Mouse (Mus musculus) common myeloid progenitor, adult 5-6 weeks (primary cell): Measurements from ENCODE around the gene Carnmt1. TPM values are rescaled to one million over a fixed set of nuclear protein-coding genes. Genes with fewer than 3 reads are reported as not detected.

ENCODE experiments used
- ATAC-seq: replicated peaks from 2 replicates; pipeline ENCODE4 v1.8.0; 2016; ENCODE audit warnings: low read depth, mild to moderate bottlenecking, moderate TSS enrichment, inconsistent platforms; ENCODE audit not compliant: poor library complexity, severe bottlenecking
- total RNA-seq: library from RNA; stranded (forward); fragments of 200-1000, 187-1606 nt; gene quantifications from 2 replicates; pipeline ENCODE4 v1.2.3, GENCODE M21; 2017

Carnmt1 gene
- total RNA-seq, result 37.3 and 44.7 TPM in 2 replicates

DNA sequence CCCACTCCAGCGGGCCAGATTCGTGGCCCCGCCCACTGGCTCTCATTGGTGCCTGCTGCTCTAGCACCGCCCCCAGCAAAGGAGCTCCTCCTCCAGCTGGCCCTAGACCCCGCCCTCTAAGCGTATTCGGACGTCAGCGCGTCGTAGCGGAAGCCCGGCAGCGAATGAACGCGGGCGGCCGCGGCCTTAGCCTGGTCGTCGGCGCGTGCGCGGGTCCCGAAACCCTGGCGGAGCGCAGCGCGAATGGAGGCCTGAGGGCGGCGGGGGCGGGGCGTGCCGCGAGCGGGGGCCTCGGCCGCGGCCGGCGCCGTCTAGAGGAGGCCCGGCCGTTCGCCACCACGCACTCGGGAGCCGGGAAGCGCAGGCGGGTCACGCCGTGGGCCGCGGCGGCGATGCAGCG is at the start of gene Carnmt1:
Carnmt1 (plus strand) TSS at position 157 of the 400 bp plus-strand sequence.
- peak; percentile 97 for ATAC-seq

DNA sequence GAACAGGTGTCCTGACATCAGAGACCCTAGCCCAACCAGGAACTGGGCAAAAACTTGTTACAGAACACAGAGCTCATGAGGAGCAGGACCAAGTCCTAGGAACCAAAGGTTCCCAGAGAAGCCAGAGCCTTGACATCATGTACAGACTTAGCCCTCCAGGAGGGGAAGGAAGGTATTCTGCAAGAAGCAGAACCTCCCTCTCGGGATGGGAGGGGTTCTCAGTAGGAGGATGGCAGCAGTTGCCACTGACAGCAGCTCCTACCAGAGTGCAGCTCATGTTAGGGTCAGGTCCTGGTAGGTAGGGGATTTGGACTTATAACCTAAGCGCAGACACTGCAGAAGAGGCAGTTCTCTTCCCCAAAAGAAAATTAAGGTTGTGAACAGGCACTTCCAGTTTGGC is 46.7 kb upstream of the Carnmt1 start:
- ATAC-seq, result peak; percentile 37; the same call in 1 of the 2 replicates

DNA sequence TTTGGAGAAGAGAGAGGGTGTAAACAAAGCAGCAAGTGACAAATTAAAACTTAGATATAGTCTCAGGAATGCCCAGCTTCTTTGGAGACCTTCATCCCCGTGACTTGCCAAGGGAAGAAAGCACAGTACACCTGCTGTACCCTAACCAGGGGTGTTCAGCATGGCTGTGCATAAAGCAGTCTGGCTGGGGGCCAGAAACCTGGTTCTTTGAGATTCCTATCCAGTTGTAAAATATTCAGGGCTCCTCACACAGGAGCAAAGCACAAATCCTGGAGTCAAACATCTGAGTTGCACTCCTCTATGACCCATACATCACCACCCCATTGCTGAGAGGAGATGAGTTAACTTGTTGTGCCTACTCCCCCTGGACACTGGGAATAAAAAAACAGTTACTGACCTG is 41.0 kb upstream of the Carnmt1 start:
- ATAC-seq, result no peak

DNA sequence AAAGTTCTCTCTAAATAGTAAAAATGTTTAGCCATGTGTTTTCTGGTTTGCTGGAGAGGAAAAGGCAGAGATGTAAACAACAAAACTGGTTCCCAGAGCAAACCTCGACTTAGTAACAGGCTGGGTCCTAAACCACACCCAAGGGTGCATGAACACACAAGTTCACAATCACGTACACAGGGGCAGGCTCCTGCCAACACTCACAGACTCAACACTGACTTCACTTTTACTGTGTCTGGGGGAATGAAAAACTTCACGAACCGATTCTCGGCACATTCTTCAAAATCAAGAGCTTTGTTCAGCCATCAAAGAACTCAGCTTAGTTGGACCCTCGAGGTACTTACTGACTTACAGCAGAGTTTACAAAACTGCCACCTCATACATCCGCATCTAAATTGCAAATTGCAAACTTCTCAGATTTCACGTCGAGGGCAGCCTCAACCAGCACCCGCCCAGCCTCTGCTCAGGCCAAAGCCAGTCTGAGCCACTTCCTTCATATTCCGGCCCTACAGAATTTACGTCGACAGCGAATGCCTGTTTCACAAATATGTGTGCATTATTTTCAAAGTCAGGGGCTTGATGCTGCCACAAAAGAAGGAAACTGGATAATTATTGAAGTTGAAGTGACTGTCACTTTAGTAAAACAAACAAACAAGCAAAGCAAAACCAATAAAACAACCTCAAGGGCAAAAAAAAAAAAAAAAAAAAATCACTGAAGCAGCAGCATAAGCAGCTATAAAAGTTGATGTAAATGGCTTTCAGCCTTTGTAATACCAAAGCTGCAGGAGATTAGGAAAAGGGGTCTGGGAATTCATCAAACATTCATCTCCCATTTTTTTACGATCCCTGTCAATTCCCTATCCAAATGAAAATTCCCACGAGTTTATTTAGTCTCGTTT is 40.1 kb upstream of the Carnmt1 start:
- ATAC-seq, result peak; percentile 37; the same call in 1 of the 2 replicates

DNA sequence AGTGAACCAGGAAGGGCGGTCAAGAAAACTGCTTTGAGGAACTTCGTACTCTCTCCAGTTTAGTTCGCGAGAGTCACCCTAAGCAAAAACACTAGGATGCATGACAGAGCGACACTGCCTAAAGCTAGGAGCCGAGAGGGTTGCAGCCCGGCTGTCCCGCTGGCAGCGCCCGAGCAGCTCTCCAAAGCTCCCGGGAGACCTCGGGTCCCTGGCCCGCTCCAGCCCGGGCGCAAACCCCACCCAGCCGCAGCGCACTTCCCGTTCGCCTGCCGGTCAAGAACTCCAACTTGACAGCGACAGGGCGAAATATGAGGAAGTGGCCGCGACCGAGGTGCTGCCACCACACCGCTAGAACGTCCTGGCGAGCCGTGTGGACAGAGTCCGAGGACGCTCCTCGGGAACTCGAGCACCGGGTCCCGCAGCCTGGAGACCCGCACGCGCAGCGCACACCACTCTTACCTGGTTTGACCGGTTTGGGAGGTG is 39.4 kb upstream of the Carnmt1 start:
- peak; percentile 69 for ATAC-seq

DNA sequence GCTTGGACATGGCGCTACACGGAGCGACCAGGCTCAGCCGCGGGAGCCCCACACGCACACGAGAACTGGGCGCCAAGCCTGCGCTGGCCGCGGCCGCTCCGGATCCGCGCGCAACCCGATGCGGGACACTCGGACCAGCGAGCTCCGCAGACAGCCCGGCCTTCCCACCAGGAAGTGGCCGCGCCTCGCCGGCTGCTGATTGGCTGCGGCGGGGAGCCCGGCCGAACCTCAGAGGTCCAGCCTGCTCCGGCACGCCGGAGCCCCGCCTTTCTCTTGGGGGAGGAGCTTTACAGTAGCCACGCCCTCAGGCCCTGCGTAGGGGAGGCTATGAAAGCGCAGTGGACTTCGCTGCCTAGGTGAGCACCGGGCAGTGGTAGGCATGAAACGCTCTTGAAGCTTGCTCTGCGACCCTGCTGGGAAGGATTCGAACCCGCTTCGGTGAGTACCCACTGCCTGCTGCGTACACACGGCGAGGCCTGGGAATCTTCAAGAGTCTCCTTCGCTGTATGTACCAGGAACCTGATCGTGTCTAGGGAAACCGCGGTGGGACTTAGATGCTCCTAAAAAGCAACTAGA is 38.8 kb upstream of the Carnmt1 start, which contains the start of the genes Ostf1 and Nmrk1:
Ostf1 (minus strand) TSS at position 180 of the 576 bp plus-strand sequence.
Nmrk1 (plus strand) TSS at position 307 of the 576 bp plus-strand sequence.
- ATAC-seq, result peak; percentile 88

DNA sequence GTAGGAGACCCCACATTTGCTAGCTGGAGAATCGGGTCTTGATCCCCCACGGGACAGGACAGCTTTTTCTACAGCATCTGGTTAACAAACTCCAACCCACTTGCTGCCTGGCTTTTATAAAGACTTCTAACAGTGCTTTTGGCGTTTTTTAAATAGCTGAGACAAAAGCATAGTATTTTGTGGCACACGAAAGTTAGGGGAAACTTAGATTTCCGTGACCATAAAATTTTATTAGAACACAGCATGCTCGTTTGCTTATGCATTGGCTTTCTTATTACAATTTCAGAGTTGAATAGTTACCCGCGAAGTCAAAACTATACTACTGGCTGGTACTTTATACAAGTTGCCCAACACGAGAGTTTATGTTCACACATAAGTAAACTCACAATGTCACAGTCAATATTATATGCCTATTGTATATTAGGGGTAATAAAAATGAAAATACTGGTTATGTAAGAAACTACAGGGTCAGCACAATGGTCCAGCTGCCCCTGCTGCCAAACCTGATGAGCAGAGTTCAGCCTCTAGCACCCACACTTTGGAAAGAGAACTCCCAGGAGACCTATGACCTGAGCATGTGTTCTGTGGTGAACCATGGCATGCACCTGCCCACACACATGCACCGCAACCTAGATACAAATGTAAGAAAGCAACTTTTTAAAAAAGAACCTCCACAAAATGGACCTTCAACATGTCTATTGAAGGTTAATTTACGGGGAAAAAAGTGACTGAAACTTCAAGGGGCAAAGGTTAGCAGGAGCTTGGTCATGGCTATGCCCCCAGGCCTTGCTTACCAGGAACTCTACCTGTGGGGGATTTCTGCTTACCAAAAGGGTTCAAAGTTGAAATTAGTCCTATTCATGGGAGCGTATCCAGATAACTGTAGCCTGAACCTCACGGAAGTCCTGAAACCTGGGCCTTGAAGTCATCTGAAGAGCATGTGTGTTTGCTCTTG is 38.1 kb upstream of the Carnmt1 start:
- no peak for ATAC-seq

DNA sequence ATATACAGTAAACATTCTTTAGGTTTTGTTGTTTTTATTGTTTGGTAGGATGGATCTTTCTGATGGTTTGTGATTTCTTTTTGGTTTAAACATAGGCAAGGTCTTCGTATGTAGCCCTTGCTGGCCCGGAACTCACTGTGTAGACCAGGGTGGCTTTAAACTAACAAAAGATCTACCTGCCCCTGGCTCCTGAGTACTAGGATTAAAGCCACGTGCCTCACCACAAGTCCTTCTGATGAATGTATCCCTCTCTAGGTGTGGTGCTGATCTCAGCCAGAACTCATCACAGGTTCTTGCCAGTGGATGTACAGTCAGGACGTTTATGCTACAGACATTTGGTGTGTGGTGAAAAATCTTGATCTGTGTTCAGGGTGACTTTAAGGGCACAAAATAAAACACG is 32.6 kb upstream of the Carnmt1 start:
- no peak for ATAC-seq

DNA sequence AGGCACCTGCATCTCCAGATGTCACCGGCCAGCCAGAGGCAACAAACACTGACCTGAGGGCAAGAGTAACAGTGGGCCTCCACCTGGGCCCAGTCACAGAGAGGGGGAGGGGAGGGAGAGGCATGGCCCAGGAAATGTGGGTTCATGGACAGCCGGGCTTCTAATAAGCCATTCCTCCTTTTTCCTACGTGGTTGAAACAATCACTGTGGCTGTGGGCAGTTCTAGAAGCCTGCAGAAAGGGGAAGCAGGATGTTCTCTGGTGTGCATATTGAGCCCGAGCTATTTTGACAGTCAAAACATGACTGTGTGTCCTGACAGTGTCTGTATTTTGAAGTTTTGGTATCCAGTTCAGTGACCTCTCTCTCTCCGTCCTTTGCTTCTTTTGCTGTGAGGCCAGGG is 31.6 kb upstream of the Carnmt1 start:
- peak; percentile 75 for ATAC-seq

DNA sequence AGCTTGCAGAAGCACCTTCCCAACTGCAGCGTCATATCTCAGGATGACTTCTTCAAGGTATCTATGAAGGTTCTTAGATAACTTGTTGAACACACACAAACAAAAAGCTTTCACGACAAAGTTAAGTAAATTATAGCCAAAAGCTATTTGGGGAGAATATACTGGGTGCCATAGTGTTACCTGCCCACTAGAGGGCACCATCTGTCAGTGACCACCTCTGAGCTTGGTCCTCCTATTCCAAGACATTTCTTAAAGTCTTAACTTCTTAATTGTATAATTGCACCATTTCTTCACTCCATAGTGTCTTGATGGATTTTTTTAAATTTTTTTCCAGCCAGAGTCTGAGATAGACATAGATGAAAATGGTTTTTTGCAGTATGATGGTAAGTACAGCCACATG is 31.0 kb upstream of the Carnmt1 start:
- no peak for ATAC-seq

DNA sequence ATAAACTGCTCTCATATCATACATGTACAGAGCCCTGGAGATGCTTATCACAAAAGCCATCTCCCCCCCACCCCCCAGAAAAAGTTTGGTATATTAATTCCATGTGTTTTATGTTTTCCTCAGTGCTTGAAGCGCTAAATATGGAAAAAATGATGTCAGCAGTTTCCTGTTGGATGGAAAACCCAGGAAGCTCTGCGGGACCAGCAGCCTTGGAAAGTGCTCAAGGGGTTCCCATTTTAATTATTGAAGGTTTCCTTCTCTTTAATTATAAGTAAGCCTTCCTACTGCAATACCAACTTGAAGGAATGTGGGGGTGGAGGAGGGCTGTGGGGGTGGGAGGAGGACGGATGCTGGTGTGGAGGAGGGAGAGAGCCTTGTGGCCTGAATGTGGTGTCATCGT is 29.6 kb upstream of the Carnmt1 start:
- ATAC-seq, result no peak

DNA sequence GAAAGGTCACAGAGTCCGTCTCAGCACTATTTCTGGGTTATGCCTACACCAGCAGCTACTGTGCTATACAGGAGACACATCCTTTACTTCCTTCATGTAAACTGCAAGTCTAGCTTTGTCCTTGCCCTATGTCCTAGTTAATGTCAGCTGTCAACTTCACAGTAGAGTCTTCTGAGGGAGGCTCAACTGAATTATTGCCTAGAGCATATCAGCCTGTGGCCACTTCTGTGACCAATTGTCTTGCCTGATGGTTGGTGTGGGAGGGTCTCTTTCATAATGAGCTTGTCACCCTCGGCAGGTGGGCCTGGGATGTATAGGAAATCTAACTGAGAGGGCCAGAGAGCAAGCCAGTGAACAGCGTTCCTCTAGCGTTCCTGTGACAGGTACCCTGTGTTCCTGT is 27.2 kb upstream of the Carnmt1 start:
- no peak for ATAC-seq

DNA sequence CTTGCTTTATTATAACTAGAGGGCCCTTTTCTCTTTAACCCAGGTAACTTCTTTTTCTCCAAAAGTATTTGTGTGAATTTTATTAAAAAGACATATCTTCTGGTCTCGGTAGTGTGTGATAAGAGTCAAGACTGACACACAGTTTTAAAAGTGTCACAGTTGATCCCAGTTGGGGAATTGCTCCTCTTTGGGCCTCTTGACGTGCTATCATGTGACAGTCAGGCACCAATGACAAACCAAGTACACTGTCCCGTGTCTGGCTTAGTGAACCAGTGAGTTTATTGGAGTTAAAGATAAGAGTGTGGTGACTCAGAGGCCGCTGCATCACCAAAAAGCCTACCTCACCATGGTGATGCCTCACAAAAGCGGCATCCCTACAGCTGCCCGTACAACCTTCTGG is 26.5 kb upstream of the Carnmt1 start:
- ATAC-seq, result peak; percentile 52

DNA sequence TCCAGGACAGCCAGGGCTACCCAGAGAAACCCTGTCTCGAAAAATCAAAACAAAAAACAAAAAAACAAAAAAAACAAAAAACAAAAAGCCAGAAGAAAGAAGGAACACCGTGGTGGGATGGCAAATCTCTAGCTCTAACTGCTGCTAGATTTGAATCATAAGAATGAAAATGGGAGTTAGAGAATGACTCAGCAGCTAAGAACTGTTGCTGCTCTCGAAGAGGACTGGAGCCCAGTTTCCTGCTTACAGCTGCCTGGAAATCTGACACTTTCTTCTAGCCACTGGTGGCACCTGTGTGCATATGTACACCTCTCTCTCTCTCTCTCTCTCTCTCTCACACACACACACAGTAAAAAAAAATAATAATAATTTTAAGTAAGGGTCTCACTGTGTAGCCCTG is 24.2 kb upstream of the Carnmt1 start:
- ATAC-seq, result peak; percentile 37

DNA sequence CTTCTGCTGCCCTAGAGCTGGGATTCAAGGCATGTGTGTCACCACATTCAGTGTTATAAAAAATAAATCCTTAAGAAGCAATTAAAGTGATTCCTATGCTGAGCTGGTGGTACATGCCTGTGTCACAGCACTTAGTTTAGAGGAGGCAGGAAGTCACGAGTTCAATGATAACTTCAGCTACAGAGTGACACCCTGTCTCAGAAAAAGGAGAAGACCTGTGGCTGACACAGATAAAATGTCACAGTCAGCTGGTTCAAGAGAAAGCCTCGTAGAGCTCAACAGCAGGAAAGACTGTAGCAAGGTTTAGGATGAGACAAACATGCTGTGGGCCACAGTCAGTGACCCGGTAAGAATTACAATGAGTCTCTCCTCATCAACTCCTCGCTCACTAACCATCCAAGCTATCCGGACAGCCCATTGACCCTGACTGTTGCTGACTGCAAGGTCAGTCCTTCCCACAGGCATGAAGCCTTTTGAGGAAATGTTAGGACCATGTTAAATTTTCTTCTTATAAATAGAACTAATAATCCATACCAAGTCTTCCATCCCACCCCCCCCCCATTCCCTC is 23.6 kb upstream of the Carnmt1 start:
- peak; percentile 84 for ATAC-seq

DNA sequence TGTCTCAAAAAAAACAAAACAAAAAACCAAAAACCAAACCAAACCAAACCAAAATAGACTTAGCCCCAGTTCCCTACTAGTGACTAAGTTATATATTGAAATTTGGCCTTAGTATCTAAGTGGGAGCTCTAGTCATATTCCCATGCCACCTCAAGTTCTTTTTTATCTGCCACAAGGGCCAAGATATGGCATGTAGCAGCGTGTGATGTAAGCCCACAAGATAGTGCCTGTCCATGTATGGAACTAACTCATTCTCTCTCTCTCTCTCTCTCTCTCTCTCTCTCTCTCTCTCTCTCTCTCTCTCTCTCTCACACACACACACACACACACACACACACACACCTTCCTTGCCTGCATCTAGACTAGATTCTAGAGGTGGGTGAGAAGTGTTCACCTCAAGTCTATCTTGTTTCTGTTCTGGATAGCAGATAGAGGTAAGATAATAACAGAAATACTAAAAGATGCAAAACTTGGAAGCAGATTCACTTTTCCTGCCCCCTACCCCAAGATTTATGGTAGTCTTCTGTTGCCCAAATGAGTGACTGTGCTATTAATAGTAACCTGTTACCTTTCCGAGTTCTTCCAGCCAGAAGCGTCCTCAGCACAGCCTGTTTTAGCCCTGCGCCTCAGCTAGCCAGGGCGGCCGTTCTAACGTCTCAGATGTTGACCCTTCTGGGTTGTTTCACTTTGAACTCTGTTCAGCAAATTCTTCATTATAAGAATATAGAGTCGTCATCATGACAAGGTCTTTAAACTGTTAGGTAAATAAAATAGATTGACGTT is 22.6 kb upstream of the Carnmt1 start:
- no peak for ATAC-seq

DNA sequence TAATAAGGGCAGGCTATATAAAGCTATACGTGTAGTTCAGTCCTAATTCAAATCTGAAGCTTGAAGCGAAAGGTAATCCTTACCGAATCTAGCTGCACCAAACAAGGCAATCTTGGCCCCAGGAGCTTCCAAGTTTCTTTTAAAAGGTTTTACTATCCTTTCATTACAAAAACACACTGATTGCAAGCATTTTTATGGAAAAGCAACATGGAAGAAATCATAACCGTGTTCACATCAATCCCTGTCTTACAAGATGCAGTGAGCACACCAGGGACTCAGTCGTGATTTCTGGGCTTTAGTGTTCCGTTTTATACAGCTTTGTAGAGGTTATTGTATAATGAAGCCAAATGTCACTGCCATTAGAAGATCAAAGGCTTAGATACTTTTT is 22.0 kb upstream of the Carnmt1 start:
- no peak for ATAC-seq

DNA sequence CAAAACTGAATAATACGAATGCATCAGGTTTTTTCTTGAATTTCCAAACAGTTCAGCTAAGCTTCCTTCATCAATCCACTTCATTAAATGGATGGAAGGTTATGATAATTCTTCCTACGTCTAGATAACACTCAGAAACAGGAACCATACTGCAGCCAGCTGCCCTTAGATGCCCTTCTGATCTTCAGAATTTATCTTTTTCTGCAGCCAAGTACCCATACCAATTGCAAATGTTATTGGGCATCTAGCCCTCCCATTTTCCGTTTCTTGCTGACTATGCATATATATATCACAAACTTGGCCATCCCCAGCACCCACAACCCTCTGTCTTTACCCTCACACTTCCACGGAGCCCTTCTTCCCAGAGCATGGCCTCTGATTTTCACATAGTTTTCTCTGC is 20.6 kb upstream of the Carnmt1 start:
- ATAC-seq, result no peak; the same call in 1 of the 2 replicates

DNA sequence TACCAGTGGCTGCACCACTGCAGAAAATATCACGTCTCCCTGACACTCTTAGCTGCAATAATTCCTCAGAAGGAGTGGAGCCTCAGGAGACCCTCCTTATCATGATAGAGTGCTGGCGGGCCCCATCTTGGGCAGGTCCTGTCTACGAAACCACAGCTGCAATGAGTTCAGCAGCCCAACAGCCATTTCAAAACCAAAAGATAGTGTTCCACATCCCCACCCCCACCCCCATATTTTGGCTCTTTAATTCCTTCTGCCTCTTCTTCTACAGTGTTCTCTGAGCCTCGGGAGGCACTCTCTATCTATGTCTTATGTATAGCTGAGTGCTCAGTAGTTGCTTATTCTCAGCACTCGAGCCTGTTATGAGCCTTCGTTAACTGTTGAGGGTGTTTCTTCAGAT is 20.1 kb upstream of the Carnmt1 start:
- ATAC-seq, result peak; percentile 40
